Mouse (Mus musculus): ENCODE measurements around the gene Fscn1.

GRCm38 (mm10) chr5:142940393-142940792 lies 19.8 kb upstream of the Fscn1 start:
- no peak for TF ChIP-seq POLR2A (IDR thresholded peaks at IDR 0.05; ENCODE audit: extremely low read depth, insufficient read depth, low read length)
- no peak for TF ChIP-seq CTCF (IDR thresholded peaks at IDR 0.05; ENCODE audit: low read depth, low read length)
